Mouse (Mus musculus) retina, postnatal 1 day (tissue): Measurements from ENCODE around the gene Pear1.
A peak's percentile ranks its signal among the peaks of the same experiment; 100 is the strongest.

ENCODE experiments used
- DNase-seq: peaks from one replicate; pipeline ENCODE4 v3.0.0-alpha.2; 2012

The Pear1 gene

DNA sequence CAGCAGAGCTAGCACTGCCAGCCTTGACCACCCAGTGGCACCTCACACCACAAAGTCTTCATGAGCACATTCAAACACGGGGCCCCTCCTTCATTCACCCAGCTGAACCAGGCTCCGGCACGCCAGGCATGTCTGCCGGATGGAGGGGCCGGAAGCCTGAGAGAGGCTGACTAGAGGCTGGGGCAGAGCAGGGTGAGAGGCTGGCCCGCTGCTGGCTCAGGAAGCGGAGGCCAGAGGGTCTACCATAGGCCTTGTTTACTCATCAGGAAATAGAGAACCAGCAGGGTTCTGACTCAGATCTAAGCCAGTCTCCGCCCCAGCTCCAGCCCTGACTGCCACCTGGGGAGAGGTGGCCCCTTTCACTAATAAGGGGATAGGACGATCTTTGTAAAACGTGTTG, 59.0 kb downstream of the Pear1 start:
- DNase-seq, result no peak

DNA sequence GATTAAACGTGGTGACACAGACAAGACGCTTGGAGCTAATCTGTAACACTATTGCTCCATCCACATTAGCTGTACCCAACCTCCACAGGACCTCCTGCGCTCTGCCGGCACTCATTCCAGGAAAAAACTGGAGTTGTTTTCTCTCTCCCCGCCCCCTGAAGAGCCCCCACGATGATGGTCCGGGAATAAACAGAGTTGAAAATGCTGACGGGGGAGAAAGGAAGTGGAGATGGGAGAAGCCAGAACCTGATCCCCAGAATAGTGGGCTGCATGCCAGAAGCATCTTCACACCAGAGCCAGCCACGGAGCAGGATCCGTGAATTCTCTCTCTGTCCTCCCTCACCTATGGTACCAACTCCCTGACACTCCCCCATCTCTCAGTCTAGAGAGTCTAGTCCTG, 59.6 kb downstream of the Pear1 start:
- no peak for DNase-seq

DNA sequence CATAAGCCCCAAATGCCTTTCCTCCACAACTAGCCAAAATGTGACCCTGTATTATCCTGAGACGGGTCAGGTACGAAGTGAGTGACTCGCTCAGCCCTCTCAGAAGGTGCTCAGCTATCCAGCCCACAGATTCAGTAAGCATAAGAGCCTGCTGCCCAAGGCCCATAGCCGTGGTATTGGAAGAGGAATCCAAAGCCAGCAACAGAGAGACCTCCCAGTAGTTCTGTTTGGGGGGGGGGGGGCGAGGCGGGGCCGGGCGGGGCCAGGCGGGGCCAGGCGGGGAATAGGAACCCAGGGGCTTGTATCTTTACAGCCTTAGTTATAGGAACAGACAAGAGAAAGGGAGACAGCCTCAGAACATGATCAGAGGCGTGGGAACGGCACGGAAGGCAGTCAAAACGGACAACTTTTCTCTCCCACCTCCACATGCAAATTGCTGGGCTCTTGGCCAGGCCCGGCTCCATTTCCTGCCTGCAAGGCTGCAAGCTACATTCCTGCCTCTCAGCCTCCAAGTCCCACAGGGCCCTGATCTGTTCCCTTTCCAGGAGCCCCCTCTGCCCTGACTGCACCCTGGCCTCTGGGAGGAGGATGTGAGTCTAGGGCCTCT, 60.3 kb downstream of the Pear1 start:
- DNase-seq, result peak; percentile 34

DNA sequence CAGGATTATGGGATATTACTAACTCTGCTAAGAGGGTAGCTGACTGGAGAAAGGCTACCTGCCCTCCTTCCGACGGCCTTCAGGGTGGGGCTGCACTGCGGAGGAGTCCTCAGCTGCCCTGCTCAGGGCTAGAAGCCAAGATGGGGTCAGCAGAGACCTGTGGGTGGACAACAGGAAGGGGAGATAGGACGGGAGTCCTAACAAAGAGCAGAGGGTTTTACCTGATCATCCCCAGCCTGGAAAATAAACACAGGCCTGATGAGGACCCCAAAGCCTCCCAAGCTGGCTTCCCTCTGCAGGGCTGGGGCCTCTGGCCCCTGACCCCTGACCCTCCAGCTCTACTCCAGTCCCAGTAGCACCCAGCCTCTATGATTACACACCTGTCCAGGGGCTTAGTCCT, 60.9 kb downstream of the Pear1 start:
- DNase-seq, result no peak

DNA sequence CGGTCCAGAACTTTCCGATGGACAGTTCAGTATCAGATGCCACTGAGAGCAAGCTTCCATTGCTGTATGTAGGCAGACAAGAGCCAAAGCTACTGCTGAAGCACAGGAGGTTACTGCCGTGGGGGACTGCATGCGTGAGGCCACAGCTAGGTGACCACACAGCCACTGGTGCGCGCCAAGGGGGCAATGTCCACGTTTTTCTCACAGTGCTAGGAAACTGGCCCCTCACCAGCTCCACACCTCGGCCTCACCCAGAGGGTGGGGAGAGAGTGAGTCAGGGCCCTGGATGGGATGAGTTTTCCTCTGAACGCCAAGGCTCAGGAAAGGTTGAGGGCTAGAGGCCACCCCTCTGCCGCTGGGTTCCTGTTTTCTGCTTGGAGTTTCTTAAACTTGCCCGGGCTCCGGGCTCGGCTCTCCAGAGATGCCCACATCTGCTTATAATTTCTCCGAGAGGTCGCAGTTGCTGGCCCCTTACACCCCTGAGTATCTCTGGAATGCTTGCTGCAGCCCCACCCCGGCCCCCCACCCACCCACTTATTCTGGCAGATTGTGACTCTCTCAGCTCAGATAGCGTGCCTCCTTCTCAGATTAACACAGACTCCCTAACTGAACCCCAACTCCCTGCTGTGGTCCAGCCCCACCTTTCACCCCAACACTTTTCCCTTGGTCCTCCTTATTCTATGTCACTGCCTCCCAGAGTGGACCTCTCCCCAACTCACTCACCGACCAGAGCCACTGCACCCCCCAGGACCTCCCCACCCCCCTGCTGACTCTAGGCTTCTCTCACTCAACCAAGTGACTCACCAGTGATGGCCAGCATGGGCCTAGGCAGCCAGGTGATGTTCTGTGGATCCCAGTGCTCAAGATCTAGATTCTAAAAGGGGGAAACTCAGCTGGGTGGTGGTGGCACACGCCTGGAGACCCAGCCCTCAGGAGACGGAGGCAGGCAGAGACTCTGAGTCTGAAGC, 62.4 kb downstream of the Pear1 start:
- DNase-seq, result no peak

DNA sequence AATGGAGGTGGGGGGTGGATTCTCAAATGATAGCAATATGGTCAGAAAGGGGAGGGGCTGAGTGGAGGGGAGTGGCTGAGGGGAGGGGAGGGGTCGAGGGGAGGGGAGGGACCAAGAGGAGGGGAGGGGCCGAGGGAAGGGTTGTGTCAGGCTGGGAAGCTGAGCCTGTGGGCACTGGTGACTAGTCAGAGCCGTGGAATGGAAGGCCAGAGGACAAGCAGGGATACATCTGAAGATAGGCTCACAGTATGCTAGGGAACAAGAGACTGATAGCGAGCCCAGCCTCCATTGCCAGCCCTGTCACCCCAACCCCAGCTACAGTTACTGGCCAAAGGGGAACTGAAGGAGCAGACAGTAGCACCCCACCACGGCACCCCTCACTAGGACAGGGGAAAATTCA, 65.5 kb downstream of the Pear1 start:
- no peak for DNase-seq

DNA sequence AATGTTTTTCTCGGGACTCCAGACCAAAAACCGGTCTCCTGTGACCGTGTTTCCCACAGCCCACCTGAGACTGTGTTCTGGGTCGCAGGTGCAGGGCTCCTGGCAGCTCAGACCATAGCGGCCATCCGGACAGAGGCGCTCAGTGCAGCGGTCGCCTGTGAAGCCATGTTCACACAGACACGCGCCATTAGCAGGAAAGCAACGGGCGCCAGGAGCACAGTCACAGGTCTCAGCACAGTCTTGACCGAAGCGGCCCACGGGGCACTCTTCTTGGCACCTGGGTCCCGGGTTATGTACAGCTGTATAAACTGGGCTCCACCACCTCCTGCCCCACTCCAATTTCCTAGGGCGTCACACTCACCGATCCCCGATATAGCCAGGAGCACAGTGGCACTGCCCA, 67.6 kb downstream of the Pear1 start:
- DNase-seq, result no peak

DNA sequence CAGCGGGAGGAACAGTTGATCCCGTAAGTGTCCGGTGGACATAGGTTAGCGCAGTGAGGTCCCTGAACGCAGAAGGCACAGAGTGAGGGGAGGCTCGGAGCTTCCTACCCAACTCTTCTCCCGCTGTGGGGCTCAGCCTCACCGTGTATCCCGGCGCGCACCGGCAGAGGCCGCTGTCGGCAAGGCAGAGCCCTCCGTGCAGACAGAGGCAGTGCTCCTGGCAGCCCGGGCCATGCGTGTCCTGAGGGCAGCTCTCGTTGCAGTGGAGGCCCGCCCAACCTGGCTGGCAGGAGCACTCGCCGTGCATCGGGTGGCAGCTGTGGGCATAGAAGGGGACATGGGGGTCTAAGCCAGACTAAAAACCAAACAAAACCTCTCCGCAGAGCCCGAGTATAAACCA, 68.1 kb downstream of the Pear1 start:
- DNase-seq, result peak; percentile 89

DNA sequence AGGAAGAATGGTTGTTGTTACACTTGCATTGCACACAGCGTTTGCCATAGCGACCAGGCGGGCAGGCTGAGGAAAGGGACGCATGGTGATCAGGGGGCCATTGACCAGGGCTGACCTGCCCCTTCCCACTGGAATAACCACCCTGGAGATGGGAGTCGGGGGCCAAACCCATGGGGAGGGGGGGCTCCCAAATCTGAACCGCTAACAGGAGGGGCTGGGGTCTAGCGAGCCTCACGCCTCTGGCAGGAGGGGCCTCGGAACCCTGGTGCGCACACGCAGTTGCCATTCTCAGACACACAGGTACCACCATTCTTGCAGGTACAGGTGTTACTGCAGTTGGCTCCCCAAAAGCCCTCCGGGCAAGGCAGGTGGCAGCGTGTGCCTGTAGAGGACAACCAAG, 70.3 kb downstream of the Pear1 start:
- no peak for DNase-seq

DNA sequence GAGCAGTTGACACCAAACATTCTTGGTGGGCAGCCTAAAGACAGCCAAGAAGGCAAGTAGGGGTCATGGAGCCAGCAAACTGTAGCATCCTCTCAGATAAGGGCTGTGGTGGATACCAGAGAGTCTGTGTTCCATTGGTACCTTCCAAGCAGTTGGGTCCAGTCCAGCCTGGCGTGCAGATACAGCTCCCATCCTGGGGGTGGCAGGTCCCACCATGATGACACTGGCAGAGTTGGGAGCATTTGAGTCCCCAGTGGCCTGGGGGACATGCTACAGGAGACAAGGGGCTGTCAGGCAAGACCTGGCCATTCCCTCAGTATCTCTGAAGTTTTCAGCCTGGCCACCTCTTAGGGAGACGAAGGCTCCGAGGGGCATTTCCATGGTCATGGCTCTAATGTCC, 71.5 kb downstream of the Pear1 start:
- DNase-seq, result no peak

DNA sequence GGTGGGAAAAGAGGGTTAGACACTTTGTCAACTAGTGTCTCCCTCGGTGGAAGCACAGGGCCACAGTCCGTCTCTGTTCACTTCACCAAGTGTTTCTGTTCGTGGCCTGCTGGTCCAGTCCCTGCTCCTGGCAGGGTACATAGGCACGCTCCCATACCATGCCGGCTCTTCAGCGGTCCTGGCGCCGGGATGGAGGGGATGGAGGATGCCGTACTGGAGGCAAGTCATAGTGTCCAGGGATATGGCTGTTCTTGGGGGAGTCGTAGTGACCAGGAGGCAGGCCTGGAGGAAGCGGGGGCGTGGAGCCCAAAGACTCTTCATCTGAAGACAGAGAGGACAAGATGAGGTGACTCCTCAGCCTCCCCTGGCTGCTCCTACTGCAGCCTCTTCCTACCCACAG, 74.1 kb downstream of the Pear1 start:
- DNase-seq, result no peak

DNA sequence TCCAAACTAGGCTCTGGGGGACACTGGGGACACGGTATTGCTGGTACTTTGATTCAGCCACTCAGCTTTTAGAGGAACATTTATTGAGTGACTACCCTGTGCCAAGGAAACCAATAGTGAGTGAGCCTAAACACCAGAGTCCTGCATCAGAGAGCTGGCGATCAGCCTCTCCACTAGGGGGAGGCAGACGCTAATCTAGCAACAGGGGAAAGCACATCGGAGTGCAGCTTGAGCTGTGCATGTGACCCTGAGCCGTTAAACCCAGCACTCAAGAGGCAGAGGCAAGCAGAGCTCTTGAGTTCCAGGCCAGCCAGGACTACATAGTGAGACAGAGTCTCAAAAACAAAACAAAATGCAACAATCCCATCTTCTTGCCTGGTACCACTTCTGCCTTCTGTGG, 75.1 kb downstream of the Pear1 start:
- DNase-seq, result peak; percentile 72

DNA sequence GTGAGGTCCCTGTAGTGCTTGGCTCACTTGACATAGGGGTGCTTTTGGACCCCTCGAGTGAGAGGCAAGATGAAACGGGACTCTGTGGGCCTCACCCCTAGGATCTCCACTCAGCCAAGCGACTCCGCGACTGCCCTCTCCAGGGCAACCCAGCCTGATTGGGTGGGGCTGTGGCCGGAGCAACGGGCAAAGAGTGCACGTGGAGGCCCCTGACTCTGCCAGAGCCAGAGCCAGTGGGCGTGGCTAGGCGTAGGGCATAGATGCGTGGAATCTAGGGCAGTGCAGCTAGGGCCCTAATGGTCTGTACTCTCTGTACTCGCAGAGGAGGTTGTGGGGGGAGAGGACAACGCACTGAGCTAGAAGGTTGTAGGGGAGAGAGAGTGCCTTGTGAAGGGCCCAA, 75.7 kb downstream of the Pear1 start, which contains the start of gene Lrrc71:
Lrrc71 (minus strand) TSS at position 195 of the 400 bp plus-strand sequence.
- peak; percentile 87 for DNase-seq

DNA sequence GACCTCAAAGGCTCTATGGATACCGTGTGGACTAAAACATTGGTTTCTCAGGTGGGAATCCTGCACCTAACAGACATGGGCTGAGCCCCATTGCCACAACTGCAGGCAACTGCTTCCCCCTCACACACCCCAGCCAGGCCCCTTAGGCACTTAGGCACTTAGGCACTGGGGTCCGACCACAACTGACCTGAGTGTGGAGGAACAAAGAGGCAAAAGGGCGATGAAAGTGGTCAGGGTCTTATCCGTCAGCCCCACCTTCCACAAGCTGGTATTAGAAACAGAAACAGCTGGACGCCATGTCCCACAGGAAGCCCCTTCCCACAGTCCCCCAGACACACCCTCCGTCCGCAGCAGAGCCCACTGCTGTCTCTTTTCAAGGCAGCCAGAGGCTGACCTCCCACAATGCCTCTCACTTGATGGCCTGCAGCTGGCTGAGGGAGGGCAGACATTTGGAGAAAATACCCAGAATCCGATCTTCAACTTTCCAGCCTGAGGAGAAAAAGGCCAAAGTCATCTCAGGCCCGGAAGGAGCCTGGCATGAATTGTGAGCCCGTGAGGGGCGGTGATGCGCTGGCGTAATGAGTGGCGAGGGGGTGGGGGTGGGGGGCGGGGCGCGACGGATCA, 79.0 kb downstream of the Pear1 start:
- peak; percentile 46 for DNase-seq

DNA sequence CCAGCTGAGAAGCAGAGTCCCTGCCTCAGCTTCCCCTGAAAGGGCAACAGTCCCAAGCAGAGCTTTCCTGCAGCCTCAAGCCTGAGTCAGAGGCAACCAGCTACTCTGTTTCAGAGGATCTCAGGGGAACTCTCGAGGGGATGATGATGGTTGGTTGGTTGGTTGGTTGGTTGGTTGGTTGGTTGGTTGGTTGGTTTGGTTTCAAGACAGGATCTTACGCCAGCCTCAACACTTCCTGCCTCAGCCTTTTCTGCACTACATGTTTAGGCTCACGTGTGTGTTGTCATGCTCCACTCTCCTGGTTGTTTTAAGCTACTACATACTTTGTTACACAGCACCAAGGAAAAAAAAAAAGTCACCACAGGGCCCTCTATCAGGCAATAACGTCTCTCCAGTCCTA, 80.2 kb downstream of the Pear1 start:
- no peak for DNase-seq

DNA sequence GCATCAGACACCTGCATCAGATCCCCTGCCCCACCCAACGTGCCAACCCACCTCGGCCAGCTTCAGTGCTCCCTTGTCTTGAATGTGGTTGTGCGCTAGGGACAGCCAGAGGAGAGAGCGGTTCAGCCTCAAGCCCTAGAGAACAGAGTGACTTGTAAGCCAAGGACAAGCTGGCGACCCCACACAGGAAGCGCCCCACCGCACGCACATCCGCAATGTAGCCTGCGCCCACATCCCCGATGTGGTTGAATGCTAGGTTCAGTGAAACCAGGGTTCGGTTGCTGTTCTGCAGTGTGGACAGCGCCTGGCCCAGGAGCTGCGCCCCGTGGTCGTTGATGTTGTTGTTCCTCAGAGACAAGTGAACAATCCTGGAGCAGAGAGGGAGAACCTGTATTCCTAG, 81.4 kb downstream of the Pear1 start:
- no peak for DNase-seq

DNA sequence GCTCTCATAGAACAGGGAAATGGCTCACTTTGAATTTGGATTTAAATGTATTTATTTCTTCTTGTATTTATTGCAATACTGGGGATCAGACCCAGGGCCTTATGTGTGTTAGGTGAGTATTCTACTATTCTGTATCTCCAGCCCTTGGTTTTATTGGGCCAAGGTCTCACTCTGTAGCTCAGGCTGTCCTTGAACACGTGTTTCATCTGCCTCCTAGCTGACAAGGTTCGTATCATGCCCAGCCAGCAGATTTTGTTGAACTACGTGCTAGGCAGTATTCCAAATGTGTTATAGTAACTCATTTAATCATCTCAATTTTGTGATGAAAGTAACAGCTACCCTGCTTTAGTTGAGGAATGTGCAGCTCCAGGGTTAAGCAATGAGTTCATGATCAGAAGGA, 82.1 kb downstream of the Pear1 start:
- no peak for DNase-seq

DNA sequence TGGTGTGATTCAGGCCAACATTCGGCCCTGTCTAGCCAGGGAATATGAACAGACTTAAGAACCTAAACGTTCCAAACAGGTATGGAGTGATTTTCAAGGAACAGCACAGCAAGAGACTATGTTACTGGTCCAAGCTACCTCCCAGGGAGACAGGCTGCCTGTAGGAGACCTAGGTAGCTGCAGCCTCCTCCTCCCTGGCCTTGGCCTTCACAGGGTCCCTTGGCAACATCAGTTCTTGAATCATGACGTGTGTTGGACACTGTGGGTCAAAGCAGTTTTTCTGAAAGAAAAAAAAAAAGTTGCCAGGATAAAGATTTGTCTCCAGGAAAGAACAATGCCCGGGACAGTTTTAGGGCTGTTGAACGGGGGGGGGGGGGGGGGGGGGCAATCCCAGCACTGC, 85.2 kb downstream of the Pear1 start:
- no peak for DNase-seq

DNA sequence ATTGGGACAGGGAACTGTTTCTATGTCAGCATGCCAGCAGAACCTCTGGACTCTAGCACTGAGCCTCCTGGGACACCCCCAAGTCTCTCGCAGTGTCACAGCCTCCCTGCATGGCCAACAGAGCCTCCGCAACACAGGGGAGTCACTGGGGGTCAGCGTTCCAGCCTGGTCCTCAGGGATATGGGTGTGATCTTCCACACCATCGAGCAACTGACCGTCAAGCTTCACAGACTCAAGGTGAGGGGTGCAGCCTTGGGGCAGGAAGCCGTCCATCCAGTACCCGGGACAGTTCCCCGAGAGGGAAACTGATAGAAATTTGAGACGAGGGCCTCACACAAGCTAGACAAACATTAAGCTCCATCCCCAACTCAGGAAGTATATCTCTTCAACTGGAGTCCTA, 88.8 kb downstream of the Pear1 start:
- no peak for DNase-seq

DNA sequence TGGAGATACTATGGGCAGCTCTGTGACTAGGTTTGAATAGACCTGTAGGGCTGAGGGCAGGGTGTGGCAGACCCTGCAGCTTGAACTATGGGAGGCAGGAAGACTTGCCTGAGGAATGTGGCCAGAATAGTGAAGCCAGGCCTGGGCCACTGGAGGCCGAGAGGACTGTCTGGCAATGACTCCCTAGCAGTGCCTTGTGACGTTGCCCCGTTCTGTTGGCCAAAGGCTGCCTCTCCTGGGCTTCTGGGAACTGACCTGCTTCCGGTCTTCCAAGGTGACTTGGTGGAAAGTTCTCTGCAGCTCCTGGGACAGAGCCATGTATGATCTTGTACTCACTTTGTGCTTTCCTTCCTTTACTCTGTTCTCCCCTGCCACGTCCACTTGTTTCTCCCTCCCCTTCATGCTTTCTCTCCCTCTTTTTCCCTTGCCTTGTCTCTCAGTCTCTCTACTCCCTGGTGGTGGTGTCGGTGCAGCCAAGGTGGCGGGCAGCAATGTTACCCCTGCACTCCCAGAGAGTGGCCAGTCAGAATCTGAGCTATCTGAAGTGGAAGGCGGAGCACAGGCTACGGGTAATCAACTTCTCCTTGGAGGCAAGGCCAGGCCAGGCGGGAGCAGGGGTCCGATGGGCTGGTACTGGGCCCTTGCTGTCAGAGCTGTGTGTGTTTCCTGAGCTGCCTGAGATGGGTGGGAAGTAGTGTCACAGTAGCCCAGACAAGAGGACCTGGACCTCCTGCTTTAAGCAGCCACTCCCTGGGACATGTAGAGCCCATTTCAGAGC, 89.9 kb downstream of the Pear1 start:
- DNase-seq, result no peak

DNA sequence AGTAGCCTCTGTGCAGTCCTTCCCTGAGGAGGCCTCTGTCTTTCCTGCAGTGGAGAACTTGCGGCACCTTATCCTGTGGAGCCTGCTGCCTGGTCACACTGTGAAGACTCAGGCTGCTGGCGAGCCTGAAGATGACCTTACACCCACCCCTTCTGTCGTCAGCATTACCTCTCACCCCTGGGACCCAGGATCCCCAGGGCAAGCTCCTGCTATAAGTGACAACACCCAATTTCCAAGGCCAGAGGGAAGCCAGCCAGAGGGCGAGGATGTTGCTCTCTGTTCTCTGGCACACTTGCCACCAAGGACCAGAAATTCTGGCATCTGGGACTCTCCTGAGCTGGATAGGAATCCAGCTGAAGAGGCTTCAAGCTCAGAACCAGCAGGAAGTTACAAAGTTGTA, 91.0 kb downstream of the Pear1 start:
- no peak for DNase-seq

DNA sequence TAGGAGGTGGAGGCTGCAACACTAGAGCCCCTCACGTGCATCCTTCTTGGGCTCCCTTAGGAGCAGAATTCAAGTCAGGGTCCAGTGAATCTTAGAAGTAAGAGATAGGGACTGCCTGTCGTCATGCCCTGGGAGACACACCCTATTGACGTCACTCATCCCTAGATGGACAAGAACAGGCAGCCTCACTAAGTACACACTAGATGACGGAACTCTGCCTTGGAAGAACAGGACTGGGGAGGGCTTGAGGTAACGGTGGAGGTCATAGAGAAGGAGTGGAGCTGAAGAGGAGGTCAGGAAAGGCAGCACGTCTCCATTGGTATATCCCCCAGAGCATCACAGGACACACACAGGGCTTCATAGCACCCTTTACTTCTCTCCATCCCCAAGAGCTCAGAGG, 95.4 kb downstream of the Pear1 start:
- no peak for DNase-seq

DNA sequence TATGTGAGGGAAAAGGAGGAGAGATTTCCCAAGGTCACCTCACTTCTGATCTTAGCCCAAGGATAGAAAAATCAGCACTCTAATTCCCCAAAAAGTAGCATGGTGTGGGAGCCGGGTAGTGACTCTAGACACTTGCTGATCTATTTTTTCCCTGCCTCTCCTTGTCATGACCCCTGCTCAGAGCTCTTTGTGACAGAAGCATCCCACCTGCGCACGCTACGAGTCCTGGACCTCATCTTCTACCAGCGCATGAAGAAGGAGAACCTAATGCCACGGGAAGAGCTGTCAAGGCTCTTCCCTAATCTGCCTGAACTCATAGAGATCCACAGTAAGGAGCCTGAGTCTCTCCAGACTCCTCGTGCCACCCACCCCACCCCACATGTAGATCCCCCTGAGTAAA, 97.9 kb downstream of the Pear1 start:
- DNase-seq, result no peak
